Mouse (Mus musculus) heart, adult 8-10 months (tissue): ENCODE data around the gene Ttc27. TPM values are rescaled to one million over a fixed set of nuclear protein-coding genes. Genes with fewer than 3 reads are reported as not detected.

Source experiments
- DNase-seq: peaks from one replicate; pipeline ENCODE4 v3.0.0; 2022; ENCODE audit warnings: low spot score
- total RNA-seq, 4 experiments: library from RNA; stranded (reverse); gene quantifications; 2 replicates each; pipeline ENCODE4 v1.2.4; 2022

Gene Ttc27
- total RNA-seq, 4 experiments from 2014 or later = 10.4 to 16.7 (median 14.6) TPM

DNA sequence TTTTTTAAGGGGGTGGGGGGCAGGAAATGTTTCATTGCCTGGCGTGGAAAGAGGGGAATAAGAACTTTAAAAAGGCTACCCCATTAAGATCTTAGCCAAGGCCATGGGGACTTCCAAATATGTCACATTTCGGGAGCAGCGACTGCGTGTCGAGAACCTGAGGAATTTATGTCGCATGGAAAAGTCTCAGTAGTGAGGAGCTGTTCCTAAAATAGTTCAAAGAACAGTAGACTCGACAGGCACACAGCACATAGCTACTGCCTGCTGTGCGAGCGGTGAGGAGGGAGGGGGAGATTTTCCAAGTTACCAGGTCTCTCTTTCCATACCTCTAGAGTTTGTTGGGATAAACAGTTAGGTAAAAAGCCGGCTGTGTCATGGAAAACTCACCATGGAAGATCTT, 159.4 kb downstream of the Ttc27 start:
- DNase-seq = no peak

DNA sequence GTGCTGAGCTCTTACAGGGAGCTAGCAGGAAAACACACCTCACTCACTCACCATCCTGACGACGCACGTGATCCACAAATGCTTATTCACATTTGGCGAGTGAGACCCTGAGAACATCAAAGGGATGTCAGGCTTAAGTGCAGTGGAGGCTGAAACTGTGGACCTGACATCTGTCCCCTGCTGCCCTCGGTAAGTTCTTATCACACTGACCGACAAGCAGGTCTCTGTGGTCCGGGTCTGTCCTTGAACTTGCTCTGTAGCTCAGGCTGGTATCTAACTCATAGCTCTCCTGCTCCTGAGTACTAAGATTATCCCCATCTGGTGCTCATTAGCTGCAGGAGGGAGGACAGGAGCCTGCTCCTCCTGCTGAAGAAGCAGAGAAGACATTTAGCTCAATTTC, 162.2 kb downstream of the Ttc27 start:
- DNase-seq = no peak

DNA sequence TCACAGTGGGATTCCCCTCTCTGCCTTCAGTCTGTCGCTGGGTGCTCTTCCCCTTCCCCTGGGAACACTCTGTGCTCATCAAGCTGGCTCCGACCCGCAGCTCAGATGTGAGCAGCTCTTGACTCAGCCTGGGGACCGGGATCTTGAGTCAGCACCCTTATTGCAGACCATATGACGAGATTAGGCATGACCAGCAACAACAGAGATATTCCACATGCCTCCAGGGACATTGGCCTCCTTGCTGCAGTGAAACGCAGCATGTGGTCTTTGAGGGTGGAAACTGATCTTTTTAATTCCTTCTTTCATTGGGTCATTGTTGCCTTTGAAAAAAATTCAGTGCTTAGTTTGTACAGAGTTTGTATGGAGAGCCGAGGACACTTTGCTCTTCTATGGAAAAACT, 169.5 kb downstream of the Ttc27 start:
- no peak for DNase-seq

DNA sequence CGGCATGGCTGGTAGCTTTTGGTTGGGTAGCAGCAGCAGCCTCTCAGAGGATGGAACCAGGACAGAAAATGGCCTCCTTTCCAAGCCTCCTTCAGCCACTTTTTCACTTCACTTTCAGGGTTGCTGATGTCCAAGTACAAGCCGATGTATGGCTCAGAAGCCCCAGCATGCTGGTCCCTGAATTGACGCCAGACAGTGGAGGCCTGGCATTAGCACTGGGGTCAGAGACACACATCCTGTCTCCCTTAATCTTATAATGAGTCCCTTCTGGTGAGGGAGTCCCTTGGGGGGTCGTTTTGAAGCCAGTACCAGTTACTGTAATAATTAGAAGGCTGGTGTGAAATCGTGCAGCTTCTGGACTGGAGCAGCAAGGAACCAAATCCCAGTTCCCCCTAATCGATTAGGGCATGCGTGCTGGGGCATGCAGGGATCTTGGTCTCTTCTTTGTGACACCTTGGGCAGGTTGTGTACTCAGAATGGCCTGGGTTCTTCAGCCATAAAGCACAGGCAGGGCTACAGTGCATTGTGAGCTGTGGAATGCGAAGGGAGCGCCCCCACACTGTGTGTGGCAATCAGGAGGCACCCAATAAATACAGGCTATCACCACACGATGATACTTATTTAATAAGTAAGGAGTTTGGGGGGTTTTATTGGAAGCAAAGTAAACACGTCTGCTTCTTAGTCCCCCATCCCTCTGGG, 171.5 kb downstream of the Ttc27 start:
- no peak for DNase-seq

DNA sequence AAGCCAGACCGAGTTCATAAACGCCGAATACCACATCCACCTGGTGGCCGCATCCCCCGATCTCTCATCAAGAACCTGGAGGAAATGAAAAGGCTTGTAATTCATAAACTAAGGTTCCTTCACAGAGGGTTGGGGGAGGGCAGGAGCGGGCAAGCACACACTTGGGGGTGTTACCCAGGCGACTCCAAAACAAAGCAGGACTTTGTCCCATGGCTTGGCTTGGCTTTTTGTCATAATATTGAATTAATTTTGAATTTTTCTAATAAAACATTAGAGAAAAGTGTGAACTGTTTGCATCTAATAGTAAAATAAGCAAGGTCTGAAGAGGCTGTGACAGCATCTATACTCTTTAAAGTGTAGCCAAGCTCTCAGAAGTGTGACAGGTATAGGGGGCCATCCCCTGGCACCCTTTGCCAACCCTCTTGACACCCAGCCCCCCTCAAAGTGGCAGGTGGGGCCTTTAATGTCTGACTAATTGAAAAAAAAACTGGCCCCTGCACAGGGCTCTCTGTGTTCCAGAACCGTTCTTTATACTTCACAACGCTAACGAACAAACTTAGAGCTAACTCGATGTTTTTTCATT, 172.1 kb downstream of the Ttc27 start:
- DNase-seq = no peak

DNA sequence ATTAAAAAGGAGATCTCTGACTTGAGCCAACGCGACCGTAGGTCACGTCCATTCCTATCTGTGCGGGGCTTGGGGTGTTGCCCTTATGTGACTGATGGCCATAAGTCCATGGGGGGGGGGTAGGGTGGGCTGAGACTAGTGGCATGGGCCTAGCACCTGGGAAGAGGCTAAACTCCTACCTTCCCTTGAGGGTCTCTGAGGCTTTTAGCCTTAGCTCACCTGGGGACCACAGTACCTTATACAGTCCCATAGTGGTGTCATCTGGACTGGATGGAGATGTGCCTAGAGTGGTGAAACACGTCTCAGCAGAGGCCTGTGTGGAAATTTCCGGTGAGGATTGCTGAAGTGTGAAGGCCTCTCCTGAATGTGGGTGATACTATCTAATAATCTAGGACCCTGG, 184.9 kb downstream of the Ttc27 start:
- DNase-seq = no peak

DNA sequence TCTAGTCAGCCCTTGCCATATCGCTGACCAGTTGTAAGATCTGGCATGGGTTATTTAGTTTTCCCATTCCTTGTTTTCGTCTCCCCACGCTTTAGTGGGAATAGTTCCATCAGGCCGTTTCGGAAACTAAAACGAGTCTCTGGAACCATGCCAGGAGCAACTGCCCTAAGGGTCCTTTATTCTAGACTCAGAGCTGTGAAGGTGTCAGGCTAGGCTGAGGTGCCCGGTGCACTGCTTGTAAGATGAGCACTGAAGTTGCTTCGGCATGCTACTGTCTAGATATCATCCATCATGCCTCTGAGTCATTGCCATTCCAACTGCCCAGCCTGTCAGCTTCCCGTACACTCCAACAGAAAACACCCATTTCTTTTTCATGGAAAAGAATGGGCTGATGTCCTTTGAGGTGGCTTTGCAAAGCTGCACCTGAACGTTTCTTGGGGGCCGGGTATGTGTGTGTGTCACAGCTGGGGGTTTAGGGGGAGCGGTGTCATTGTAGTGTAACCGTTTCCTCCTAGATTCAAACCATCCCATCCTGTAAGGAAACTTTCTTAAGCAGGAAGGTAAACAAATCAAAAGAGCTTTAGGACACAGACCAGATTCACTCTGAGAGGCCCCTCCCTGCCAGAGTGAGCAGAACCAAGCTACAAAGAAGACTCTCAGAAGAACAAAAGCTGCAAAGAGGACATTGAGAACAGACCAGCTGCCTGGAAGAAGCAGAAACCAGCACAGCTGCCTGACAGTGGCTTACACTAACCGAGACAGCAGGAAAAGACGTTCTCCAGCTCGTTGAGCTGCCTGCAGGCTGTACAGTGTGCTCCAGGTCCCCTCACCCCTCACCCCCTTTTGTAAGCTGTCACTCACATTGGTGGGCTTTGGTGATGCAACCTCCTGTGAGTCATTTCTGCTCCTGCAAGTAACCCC, 186.1 kb downstream of the Ttc27 start:
- no peak for DNase-seq

DNA sequence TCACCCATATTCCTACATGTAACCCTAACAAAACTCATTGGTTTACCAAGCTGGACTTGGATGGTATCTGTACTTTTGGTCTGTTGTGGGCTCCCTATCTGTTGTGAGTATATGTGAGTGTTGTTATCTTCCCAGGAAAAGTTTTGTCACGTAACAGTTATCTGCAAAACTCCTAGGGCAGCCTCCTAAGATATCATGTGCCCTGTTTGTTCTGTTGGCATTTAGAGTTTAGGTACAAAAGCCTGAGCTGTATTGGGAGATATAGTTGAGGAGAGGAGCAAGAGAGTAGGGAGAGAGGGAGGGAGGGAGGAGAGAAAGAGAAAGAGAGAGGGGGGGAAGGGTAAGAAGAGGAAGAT, 186.8 kb downstream of the Ttc27 start:
- DNase-seq = no peak

DNA sequence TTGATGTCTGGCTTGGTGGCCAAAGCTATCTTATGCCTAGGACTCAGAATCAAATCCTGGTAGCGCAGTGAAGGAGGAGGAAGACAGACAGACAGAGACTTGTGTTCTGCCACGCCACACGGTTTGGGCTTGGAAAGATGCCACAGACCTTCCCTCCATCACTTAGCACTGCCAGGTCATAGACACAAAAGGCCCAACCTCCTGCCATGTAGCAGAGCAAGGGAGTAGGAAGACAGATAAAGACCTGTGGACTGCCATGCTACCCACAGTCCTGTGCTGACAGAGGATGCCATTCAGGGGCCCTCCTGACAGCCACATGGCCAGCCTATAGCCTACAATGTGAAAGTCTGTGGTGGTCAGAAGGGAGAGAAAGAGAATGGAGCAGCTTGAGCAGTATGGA, 187.4 kb downstream of the Ttc27 start:
- no peak for DNase-seq

DNA sequence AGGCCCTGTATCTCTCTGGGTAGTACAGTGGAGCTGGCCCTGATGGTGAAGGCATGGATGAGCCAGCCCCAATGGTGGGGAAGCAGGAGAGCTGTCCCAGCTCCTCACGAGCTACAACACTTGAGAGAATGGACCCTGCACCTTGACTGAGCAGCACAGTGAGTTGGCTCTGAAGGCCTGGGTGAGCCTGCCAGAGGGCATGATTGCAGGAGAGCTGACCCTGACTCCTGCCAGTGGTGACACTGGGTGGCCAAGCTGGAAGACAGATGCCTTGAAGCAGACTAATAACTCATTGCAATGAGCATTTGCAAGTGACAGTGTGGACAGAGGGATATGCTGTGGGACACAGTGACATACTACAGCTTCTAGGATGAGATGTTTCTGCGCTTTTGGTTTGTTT, 195.5 kb downstream of the Ttc27 start:
- no peak for DNase-seq

Other genes starting within 250 kb of the Ttc27 start
- gene Yipf4, start 228.2 kb upstream of the Ttc27 start, total RNA-seq = 10 to 100 TPM; 56.1 to 79.1 (median 68.0) TPM
- 10 to 100 TPM; 61.3 to 75.9 (median 71.3) TPM for gene Birc6, start 189.4 kb upstream of the Ttc27 start, total RNA-seq